Mouse (Mus musculus): ENCODE measurements around the gene Mettl21c.

DNA sequence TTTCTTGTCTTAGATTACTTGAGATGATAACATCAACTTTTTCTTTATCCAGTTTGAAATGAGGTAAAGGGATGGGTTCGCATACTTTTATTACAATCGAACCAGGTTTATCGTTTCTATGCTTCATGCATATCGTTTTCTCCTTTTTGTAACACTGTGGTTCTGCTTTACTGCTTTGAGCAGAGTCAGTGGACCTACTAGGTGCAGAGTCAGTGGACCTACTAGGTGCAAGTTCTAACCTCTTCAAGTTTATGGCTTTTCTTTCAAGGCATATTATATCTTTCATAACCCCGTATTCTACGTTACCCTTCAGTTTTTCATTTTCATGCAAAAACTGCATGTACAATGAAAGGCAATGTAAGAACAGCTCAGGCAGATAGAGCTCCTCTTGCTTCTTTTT, 43.6 kb upstream of the Mettl21c start:
- TF ChIP-seq CTCF (conservative IDR thresholded peaks at IDR 0.05; ENCODE audit: insufficient read depth, insufficient read length, low read depth, low read length), result no peak
- no peak for TF ChIP-seq POLR2A (IDR thresholded peaks at IDR 0.05; ENCODE audit: low read depth, low read length)

Data from kidney, adult 2 months (tissue).